Mouse (Mus musculus) embryonic facial prominence, embryonic 14.5 days (tissue): ENCODE measurements around the gene St3gal3. TPM values are rescaled to one million over a fixed set of nuclear protein-coding genes. Genes with fewer than 3 reads are reported as not detected.
A peak's percentile ranks its signal among the peaks of the same experiment; 100 is the strongest.

Experiments
- ATAC-seq: fragments of 200-750 bp; cut with Nextera tagmentation; 2 replicates; pipeline ENCODE4 v1.8.0; 2017; ENCODE audit warnings: low read depth, moderate number of reproducible peaks, moderate TSS enrichment
- DNase-seq: peaks from one replicate; pipeline ENCODE4 v3.0.0-alpha.2; 2015; ENCODE audit warnings: low spot score
- H3K27ac ChIP-seq: fragments of 300-500 bp; sonication (generic); replicated peaks from 2 replicates; pipeline ENCODE4 v1.5.1; 2014; ENCODE audit warnings: low read depth, mild to moderate bottlenecking, low read length, moderate library complexity
- H3K27me3 ChIP-seq: fragments of 300-500 bp; sonication (generic); replicated peaks from 2 replicates; pipeline ENCODE4 v1.6.1; 2014; ENCODE audit warnings: low read length; ENCODE audit not compliant: control insufficient read depth, insufficient read depth
- H3K36me3 ChIP-seq: fragments of 300-500 bp; sonication (generic); 2 replicates; pipeline ENCODE4 v1.6.1; 2014; ENCODE audit warnings: low read length, mixed read lengths; ENCODE audit not compliant: control insufficient read depth, insufficient read depth
- H3K4me1 ChIP-seq: fragments of 300-500 bp; sonication (generic); 2 replicates; pipeline ENCODE4 v1.6.1; 2014; ENCODE audit warnings: antibody characterized with exemption, low read length; ENCODE audit not compliant: control insufficient read depth, insufficient read depth
- H3K4me2 ChIP-seq: fragments of 300-500 bp; sonication (generic); 2 replicates; pipeline ENCODE4 v1.6.1; 2014; ENCODE audit warnings: low read depth, mild to moderate bottlenecking, low read length, moderate library complexity, mixed read lengths
- H3K4me3 ChIP-seq: fragments of 300-500 bp; sonication (generic); 2 replicates; pipeline ENCODE4 v1.5.1; 2014; ENCODE audit warnings: low read depth, mild to moderate bottlenecking, low read length
- H3K9ac ChIP-seq: fragments of 300-500 bp; sonication (generic); 2 replicates; pipeline ENCODE4 v1.6.1; 2014; ENCODE audit warnings: low read depth, mild to moderate bottlenecking, low read length, moderate library complexity, mixed read lengths
- H3K9me3 ChIP-seq: fragments of 300-500 bp; sonication (generic); 2 replicates; pipeline ENCODE4 v1.6.1; 2016; ENCODE audit warnings: low read length; ENCODE audit not compliant: control insufficient read depth
- WGBS: fragments of 180-500 bp; shearing (Covaris S2); extraction: QIAGEN DNeasy Blood & Tissue Kit; methylation state at CpG from one replicate; pipeline ENCODE4 v1.1.7; 2014; 5-methylcytosine and 5-hydroxymethylcytosine counted together
- polyA plus RNA-seq: library from polyadenylated mRNA; unstranded; fragments of >200 nt; fragmentation: Nextera tagmentation; extraction: Ambion mirVana; gene quantifications from 2 replicates; pipeline ENCODE4 v1.2.1, GENCODE M21; 2014

Gene St3gal3
- polyA plus RNA-seq, 1 experiment from 2014 or later, result 5.6 TPM

DNA sequence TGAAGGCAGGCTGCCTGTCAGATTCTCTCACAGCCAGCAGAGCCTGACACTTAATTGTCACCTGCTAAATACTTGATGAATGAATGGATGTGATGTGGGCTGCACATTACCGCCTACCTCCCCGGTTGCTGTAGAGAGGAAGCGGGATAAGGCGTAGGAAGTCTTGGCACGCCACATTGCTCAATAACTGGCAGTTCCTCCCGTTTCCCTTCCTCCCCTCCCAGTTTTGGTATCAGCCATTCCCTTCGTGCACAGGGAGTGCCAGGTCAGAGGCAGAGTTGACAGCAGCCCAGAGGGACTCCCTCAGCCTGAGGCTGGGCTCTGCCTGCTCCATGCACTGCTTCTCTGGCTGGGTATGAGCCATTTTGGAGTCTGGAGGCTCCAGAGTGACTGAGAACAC lies 152.0 kb downstream of the St3gal3 start:
- Histone ChIP-seq H3K27me3 (no peaks in the 10 kb centered on the region), H3K36me3 (no peaks in the 10 kb centered on the region), H3K9me3 (no peaks in the 10 kb centered on the region), H3K4me1 (peaks cover 5% of the 10 kb centered on the region; the same call in 1 of the 2 replicates), H3K4me3 (no peak overlapping the region), H3K9ac (no peak overlapping the region), H3K27ac (no peak overlapping the region), H3K4me2 (no peak overlapping the region)
- ATAC-seq, result no peak
- 66% methylated on average over 7 of the region's 7 CpGs for WGBS
- no peak for DNase-seq

DNA sequence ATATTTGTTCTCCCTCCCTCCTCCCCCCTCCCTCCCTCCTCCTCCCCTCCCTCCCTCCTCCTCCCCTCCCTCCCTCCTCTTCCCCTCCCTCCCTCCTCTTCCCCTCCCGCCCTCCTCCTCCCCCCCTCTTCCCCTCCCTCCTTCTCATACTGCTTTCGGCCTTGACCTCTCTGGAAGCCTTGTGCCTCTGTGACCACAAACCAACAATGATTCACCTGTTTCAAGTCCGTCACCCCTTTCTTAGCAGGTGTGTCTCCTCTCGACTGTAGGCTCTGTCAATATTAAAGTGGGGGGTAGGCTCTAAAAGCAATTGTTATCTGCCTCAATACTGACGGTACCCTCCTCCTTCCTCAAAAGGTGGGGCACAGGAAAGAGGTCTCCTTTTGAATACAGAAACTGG lies 153.2 kb downstream of the St3gal3 start:
- peaks cover 5% of the 10 kb centered on the region; the same call in 1 of the 2 replicates for H3K4me1 ChIP-seq
- H3K9me3 ChIP-seq, result no peaks in the 10 kb centered on the region
- DNase-seq, result no peak
- H3K9ac ChIP-seq, result no peak overlapping the region
- no peak overlapping the region for H3K4me3 ChIP-seq
- H3K36me3 ChIP-seq, result no peaks in the 10 kb centered on the region
- 82% methylated on average over 3 of the region's 5 CpGs for WGBS
- no peaks in the 10 kb centered on the region for H3K27me3 ChIP-seq
- no peak for ATAC-seq
- no peak overlapping the region for H3K27ac ChIP-seq
- no peak overlapping the region for H3K4me2 ChIP-seq

DNA sequence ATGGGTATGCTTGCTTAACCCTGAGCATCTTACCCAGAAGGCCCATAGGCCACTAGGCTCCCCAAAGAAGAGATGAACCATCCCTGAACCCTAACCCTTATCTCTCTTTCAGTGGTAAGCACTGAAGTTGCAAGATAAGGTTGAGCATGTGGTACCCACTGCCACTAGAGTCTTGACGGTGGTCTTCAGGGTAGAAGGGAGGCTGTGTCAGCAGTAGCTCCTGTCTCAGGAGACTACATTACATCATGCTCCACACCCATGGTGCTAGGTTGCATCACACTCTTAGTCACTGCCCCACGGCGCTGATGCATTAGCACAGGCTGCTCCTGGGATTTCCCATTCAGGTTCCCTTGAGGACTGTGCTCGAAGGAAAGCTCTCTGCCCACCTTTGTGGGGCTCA lies 154.6 kb downstream of the St3gal3 start:
- H3K4me1 ChIP-seq, result no peaks in the 10 kb centered on the region
- DNase-seq (no peak), ATAC-seq (no peak)
- no peak overlapping the region for H3K27ac ChIP-seq
- no peak overlapping the region for H3K4me3 ChIP-seq
- no peaks in the 10 kb centered on the region for H3K36me3 ChIP-seq
- no peak overlapping the region for H3K4me2 ChIP-seq
- H3K27me3 ChIP-seq, result no peaks in the 10 kb centered on the region
- 82% methylated on average over 4 of the region's 4 CpGs for WGBS
- H3K9ac ChIP-seq, result no peak overlapping the region
- no peaks in the 10 kb centered on the region for H3K9me3 ChIP-seq

DNA sequence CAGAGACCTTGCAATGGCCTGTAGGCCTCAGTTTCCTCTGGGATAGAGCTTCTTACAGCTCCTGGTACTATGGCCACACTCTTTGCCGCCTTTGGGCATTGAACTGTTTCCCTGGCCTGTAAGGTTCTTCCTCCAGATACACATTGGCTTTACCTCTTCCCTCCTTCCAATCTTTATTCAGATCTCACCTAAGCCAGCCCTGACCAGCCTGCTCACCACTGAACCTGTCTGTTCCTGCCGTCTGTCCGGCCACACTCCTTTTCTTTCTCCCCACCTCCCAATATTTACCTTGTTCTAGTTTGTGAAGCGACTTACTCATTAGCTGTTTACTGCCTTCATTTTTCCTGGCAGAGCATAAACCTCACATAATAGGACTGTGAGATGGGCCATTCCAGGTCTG lies 155.5 kb downstream of the St3gal3 start:
- Histone ChIP-seq H3K4me3 (no peak overlapping the region), H3K9me3 (no peaks in the 10 kb centered on the region), H3K4me2 (no peak overlapping the region), H3K9ac (no peak overlapping the region), H3K4me1 (no peaks in the 10 kb centered on the region), H3K27me3 (no peaks in the 10 kb centered on the region), H3K27ac (no peak overlapping the region), H3K36me3 (no peaks in the 10 kb centered on the region)
- ATAC-seq (no peak), DNase-seq (no peak)
- 93% methylated on average over 4 of the region's 4 CpGs for WGBS

DNA sequence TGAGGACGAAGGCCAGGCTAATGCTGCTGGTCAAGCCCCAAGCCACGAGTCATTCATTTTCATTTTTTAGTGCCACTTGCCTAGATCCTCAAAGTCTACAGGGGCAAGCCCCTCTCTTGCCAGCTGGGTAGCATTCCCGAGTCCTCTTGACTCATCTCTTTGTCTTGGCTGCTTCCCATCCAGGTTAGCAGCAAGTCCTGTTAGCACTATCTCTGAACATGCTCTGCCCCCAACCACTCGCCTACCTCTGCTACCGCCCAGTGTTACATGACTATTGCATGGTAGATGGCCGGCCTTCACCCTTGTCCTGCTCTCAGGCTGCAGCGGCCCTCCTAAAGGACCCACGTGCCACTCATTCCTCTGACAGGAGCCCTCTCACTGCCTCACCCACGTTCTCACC lies 156.4 kb downstream of the St3gal3 start:
- H3K9ac ChIP-seq, result no peak overlapping the region
- H3K4me1 ChIP-seq, result no peaks in the 10 kb centered on the region
- H3K36me3 ChIP-seq, result no peaks in the 10 kb centered on the region
- H3K27me3 ChIP-seq, result no peaks in the 10 kb centered on the region
- WGBS, result 96% methylated on average over 9 of the region's 9 CpGs
- H3K9me3 ChIP-seq, result no peaks in the 10 kb centered on the region
- no peak overlapping the region for H3K27ac ChIP-seq
- no peak overlapping the region for H3K4me3 ChIP-seq
- DNase-seq (no peak), ATAC-seq (no peak)
- H3K4me2 ChIP-seq, result no peak overlapping the region

DNA sequence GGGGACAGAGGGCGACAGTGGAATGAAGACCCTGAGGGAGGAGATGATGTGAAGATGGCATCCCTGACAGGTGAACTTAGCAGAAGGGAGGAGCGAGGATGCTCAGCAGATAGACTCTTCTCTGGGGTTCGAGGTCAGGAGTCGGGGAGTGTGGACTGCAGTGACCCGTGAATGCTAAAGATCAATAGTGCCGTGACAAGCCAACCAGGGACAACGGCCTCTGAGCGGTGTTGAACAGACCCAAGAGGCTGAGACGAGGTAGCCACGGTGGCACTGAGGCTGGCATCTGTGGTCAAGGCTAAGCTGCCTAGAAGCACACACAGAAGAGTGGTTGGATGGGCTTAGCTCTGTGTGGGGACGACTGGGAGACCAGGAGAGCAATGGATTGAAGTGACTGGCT lies 156.9 kb downstream of the St3gal3 start:
- Histone ChIP-seq H3K27ac (no peak overlapping the region), H3K27me3 (no peaks in the 10 kb centered on the region), H3K4me3 (no peak overlapping the region), H3K4me1 (0 out of 2 replicates have a peak, but pooled peaks cover 3% of the 10 kb centered on the region), H3K4me2 (no peak overlapping the region), H3K36me3 (no peaks in the 10 kb centered on the region), H3K9ac (no peak overlapping the region), H3K9me3 (no peaks in the 10 kb centered on the region)
- ATAC-seq (no peak), DNase-seq (no peak)
- 86% methylated on average over 11 of the region's 11 CpGs for WGBS

DNA sequence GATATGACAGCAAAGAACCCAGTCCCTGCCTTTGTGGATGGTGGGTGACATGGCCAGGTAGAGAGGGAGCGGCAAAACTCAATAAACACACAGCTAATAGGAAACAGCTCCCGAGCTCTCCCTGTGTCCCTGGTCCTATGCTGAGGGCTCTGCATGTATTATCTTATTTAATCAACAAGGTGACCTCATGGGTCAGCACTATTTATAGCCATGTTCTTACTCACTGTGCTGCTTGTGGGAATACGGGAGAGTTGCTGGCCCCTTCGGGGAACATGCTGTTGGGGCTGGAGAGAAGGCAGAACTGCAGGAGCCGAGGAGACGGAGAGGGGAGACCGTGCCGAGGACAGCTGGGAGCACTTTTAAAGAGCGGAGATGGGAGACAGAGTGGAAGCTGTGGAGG lies 157.3 kb downstream of the St3gal3 start:
- Histone ChIP-seq H3K27ac (no peak overlapping the region), H3K27me3 (no peaks in the 10 kb centered on the region), H3K4me1 (0 out of 2 replicates have a peak, but pooled peaks cover 4% of the 10 kb centered on the region), H3K4me3 (no peak overlapping the region), H3K9me3 (no peaks in the 10 kb centered on the region), H3K9ac (no peak overlapping the region), H3K36me3 (no peaks in the 10 kb centered on the region), H3K4me2 (no peak overlapping the region)
- DNase-seq, result no peak
- no peak for ATAC-seq
- WGBS, result 58% methylated on average over 9 of the region's 9 CpGs

DNA sequence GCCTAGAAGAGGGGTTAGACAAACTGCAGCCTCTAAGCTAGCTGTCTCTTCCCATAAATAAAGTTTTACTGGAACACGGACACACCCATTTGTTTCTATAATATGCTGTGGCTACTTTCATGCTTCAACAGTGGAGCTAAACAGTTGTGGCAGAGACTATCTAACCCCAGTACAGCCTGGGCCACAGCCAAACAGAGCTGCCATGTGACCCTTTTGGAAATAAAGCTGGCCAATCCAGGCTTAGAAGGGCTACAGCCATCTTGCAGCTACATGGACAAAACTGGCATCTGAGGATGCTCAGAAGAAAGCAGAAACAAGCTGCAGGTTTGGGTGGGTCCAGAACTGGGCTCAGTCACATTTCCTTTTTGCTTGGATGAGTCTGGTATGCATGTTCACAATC lies 158.9 kb downstream of the St3gal3 start:
- 73% methylated on average over 1 of the region's 1 CpGs for WGBS

DNA sequence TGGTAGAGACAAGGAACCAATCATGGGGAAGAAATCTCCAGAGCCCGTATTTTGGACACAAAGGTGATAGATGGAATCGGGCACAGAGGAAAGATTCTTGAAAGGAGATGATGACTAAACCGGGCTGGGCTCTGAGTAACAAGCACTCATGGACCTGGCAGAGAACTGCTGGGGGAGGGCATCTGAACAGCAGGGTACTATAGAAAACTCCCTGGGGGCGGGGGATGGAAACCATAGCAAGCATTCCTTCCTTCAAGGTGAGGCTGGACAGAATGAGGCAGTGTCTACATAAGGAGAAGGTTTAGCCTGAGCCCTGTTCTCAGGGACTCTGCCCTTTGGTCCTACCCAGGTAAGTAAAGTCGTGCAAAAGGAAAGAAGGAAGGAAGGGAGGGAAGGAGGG lies 160.0 kb downstream of the St3gal3 start:
- Histone ChIP-seq H3K4me1 (0 out of 2 replicates have a peak, but pooled peaks cover 4% of the 10 kb centered on the region), H3K27ac (no peak overlapping the region), H3K4me2 (no peak overlapping the region), H3K9ac (no peak overlapping the region), H3K4me3 (no peak overlapping the region), H3K9me3 (no peaks in the 10 kb centered on the region), H3K36me3 (no peaks in the 10 kb centered on the region), H3K27me3 (no peaks in the 10 kb centered on the region)
- no peak for ATAC-seq
- DNase-seq, result peak; percentile 11
- 70% methylated on average over 5 of the region's 5 CpGs for WGBS

More for the DNA sequence above, 158.9 kb downstream of the St3gal3 start:
- H3K27me3 ChIP-seq, result no peaks in the 10 kb centered on the region
- H3K9ac ChIP-seq, result no peak overlapping the region
- no peak for DNase-seq
- 0 out of 2 replicates have a peak, but pooled peaks cover 4% of the 10 kb centered on the region for H3K4me1 ChIP-seq
- no peaks in the 10 kb centered on the region for H3K36me3 ChIP-seq
- no peak overlapping the region for H3K27ac ChIP-seq
- ATAC-seq, result no peak
- no peak overlapping the region for H3K4me3 ChIP-seq
- H3K9me3 ChIP-seq, result no peaks in the 10 kb centered on the region
- H3K4me2 ChIP-seq, result no peak overlapping the region
